Mouse (Mus musculus): Measurements from ENCODE around the gene Gdf15. TPM values are rescaled to one million over a fixed set of nuclear protein-coding genes. Genes with fewer than 3 reads are reported as not detected.

Gdf15 gene
- total RNA-seq, 2 experiments from 2014 or later = 1.4 to 2.0 TPM

GRCm38 (mm10) chr8:70628986-70629490 lies 3.2 kb downstream of the Gdf15 start:
- no peak for DNase-seq

DNA sequence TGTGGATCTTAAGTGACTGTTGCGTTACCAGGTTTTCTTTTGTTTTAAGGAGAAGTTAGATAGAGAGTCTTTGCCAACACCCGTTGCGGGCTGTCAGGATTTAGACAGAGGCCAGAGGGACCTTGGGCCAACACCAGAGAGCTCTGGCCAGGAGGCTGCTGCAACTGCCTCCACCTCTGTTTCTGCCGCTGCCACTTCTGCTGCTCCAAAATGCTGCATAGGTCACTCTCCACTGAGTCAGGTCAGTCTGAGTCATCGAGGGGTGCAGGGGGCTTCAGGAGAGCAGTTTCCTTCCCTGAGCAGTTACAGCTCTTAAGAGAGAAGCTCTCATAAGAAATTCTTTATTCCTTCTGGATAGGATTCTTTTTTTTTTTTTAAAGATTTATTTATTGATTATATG lies 5.2 kb downstream of the Gdf15 start:
- no peak for DNase-seq

GRCm38 (mm10) chr8:70625104-70625503 lies 7.2 kb downstream of the Gdf15 start:
- DNase-seq = peak; percentile 58 to 78

DNA sequence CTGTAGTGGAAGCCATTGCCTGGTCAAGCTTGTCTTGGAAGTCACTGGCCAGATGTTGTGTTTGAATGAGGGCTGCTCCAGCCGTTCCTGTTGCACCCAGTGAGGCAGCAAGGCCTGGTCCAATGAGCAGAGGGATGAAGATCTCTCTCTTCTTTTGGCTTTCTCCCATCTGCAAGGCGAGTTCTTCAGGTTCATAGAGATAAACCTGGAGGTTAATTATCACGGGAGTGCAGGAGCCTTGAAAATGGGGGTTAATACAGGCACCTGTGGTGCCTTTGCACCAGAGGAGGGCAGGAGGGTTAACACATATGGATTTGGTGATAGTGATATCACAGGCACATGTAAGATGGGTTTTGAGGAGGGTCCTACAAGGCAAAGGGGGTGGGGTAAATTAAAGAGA lies 10.0 kb downstream of the Gdf15 start:
- DNase-seq = no peak

DNA sequence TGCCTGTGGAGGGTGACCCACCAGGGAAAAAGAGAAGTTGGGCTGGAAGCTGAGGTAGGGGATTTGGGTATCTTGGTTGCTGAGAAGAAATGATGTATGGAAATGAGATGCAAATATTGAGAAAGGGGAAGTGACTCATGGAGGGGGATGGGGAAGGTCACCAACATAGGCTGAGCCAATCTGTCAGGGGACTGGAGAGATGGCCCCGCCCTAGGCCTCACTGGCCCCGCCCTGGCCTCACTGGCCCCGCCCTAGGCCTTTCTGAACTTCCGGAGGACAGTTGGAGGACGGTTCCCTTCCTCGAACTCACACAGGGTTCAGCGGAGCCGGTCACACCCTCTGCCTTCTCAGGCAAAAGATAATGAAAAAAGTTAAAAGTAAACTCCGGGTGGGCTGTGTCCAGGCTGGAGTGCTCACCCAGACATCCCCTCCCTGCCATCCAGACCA lies 13.3 kb downstream of the Gdf15 start:
- DNase-seq = peak; percentile 50 to 83

- no peak for DNase-seq
Measured at GRCm38 (mm10) chr8:70617985-70618384, 14.3 kb downstream of the Gdf15 start.

DNA sequence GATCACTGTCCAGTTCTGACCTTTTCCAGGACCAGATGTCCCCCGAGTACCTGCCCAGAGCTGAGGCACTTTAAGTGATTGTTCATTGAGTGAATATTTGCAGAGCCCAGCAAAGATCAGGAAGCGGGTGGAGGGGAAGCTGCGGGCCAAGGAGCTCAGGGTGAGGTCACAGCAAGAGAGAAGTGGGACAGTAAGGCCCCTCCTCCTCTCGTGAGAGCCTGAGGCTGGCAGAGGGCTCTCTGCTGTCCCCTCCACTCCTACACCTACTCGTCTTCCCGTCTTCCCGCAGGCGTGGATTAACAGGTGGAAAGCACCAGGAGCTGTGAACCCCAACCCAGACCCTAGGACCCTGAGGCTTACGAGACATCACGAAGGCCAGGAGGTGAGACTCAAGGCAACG lies 15.6 kb downstream of the Gdf15 start:
- DNase-seq = peak; percentile 29 to 63

GRCm38 (mm10) chr8:70615894-70616293 lies 16.4 kb downstream of the Gdf15 start, which contains the start of gene Lrrc25:
TSS of gene Lrrc25 (plus strand) at chr8:70616155.
- DNase-seq = peak; percentile 23 to 63

DNA sequence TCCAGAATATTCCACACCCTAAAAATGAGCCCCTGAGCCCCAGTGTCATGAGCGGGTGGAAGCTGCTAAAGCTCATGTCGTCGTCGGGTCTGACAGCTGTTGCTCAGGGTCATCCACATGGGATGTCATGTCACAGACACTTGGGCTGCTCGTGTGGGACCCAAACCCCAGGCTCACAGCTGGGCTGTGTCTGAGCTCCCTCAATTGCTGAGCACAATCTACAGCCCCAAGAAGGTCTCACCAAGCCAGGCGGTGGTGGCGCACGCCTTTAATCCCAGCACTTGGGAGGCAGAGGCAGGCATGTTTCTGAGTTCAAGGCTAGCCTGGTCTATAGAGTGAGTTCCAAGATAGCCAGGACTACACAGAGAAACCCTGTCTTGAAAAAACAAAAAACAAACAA lies 17.0 kb downstream of the Gdf15 start:
- no peak for DNase-seq

DNA sequence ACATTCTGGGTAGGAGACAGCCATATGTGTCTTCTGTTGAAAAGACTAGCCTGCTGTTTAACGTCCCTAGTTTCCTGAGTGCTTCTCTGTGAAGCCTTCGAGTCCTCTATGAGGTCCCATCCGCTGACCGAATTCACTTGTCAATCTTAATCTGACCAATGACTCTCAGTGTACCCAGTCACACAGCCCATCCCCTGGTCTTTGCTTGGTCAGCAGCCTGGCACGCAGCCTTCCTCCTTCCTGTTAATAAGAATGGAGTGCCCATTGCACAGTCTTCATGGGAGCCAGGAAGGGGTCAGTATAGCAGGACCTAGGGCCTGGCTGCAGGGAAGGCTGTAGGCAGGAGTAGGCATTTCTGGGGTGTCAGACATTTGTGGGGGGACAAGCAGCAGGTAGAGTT lies 17.8 kb downstream of the Gdf15 start:
- peak; percentile 27 to 69 for DNase-seq

DNA sequence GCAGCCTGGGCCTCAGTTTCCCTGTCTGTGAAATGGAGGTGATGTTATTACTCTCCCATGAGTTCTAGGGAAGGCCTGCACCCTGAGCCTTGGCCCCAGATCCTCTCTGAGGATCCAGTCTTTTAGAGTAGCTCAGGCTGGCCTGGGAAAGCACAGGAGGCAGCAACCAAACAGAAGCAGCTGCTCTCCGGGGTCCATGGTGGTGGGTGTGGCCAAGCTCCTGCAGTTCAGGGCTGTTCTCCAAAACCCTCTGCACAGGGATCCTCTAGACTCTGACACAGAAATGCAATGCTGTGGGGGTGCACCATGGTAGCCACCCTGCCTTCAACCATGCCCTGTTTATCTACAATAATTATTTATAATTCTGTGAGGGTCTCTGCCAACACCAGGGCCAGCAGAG lies 18.5 kb downstream of the Gdf15 start:
- no peak for DNase-seq

DNA sequence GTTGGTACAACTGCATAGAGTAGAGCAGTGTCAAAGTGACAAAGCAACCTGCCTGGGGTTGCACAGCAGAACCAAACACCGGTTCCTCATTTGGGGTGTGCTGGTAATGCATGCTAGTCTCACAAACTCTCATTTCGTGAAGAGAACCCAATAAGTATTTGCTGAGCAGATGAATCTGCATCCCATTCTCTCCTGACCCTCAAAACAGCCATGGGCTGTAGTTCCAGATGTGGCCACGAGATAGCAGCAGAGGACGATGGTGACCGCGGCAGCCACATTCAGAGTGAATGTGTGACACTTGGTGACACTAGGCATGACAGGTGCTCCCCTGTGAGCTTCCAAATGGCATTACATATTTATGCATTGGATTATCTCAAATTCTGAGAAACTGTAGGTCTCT lies 20.4 kb downstream of the Gdf15 start:
- DNase-seq = peak; percentile 91 to 97

GRCm38 (mm10) chr8:70610796-70611771 lies 21.2 kb downstream of the Gdf15 start:
- DNase-seq = peak; percentile 91 to 92

- DNase-seq = peak; percentile 92 to 97
Measured at GRCm38 (mm10) chr8:70609849-70610795, 22.1 kb downstream of the Gdf15 start.

- DNase-seq = peak; percentile 88 to 95
Measured at GRCm38 (mm10) chr8:70609368-70609848, 22.8 kb downstream of the Gdf15 start.

- no peak for DNase-seq
Measured at GRCm38 (mm10) chr8:70608749-70609367, 23.4 kb downstream of the Gdf15 start, which contains the start of gene Ssbp4. TSS of gene Ssbp4 (minus strand) at chr8:70608872.

DNA sequence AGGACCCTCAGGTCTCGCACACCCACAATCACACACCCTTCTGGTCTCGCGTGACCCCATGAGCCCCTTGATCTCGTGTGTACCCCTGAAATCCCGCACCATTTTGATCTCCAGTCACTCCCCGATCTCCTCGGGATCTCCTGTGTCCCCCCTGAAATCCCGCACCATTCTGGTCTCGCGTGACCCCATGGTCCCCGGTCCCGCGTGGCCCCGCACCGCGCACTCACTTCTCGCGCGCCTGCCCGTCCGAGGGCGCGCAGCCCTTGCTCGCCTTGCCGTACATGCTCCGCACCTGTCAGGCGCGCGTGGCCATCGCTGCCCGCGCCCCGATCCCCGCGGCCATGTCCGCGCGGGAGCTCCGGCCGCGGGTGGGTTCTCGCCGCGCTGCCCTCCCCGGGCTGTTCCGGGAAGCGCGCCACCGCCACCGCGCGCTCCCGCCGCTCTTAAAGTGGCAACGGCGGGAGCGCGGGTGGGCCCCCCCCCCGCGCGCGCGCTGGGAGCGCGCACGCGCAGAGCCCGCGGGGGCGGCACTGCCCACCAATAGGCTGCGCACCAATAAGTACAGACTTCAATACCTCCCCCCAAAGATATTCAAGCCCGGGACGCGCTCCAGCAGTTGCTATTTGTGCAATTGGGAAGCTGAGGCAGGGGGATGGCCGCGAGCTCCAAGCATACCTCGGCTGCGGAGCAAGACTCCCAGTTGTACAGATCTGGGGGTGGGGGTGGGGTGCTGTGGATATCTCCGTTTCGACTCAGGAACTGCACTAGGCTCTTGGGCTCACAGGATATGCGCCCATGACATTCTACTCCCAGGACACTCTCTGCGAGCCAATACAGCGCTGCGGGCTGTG lies 24.1 kb downstream of the Gdf15 start:
- peak; percentile 67 to 76 for DNase-seq

DNA sequence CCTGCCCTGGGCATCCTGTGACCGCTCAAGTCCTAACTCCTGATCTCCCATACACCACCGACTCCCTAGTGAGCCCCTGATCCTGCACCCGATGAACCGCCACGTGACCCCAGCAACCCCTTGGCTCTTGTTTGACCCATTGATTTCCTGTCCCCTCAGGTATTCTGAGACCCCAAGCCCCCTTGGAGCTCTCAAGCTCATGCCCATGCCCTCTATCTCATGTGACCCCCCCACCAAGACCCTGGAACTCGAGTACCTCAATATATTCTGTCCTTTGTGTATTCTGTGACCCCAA lies 24.7 kb downstream of the Gdf15 start:
- peak in 1 of 2 experiments; percentile 55 for DNase-seq

GRCm38 (mm10) chr8:70606780-70607602 lies 25.3 kb downstream of the Gdf15 start:
- peak in 1 of 2 experiments; percentile 17 for DNase-seq
